Mouse (Mus musculus): ENCODE measurements around the gene Col20a1. TPM values are rescaled to one million over a fixed set of nuclear protein-coding genes. Genes with fewer than 3 reads are reported as not detected.

Gene Col20a1
- polyA plus RNA-seq, 1 experiment = 0.24 TPM

GRCm38 (mm10) chr2:181036561-181036960 is 50.2 kb downstream of the Col20a1 start:
- peaks cover 98% of the 10 kb centered on the region for H3K27me3 ChIP-seq (ENCODE audit: control insufficient read depth, insufficient read depth, insufficient read length)
- H3K4me3 ChIP-seq = no peak overlapping the region
- H3K4me2 ChIP-seq (ENCODE audit: low read depth) = no peak overlapping the region
- no peaks in the 10 kb centered on the region for H3K36me3 ChIP-seq (ENCODE audit: control insufficient read depth, insufficient read depth)
- no peak overlapping the region for H3ac ChIP-seq (ENCODE audit: control insufficient read depth, insufficient read length)
- no peak for TF ChIP-seq MYOD1 (IDR thresholded peaks at IDR 0.05; ENCODE audit: control insufficient read depth in 1 of 3, insufficient read length in 2 of 3, low read depth in 2 of 3)
- TF ChIP-seq CEBPB (IDR thresholded peaks at IDR 0.05; ENCODE audit: insufficient read depth, poor library complexity, severe bottlenecking) = no peak
- no peak for TF ChIP-seq MYOG (IDR thresholded peaks at IDR 0.05; ENCODE audit: control insufficient read depth in 1 of 3, insufficient read depth in 1 of 3, insufficient read length in 2 of 3, low read depth in 2 of 3)
- no peak for TF ChIP-seq E2F4 (IDR thresholded peaks at IDR 0.05; ENCODE audit: insufficient read depth)
- no peak for TF ChIP-seq POLR2AphosphoS2 (IDR thresholded peaks at IDR 0.05; ENCODE audit: insufficient read length, low read depth)
- TF ChIP-seq SRF (IDR thresholded peaks at IDR 0.05; ENCODE audit: control insufficient read depth, insufficient read length, low read depth) = no peak
- TF ChIP-seq TCF3 (IDR thresholded peaks at IDR 0.05; ENCODE audit: insufficient read length, low read depth) = no peak
- no peak for TF ChIP-seq USF1 (IDR thresholded peaks at IDR 0.05; ENCODE audit: low read depth)
- no peak for TF ChIP-seq REST (IDR thresholded peaks at IDR 0.05; ENCODE audit: insufficient read depth, insufficient read length)
- TF ChIP-seq POLR2A (IDR thresholded peaks at IDR 0.05; ENCODE audit: insufficient read length, low read depth) = no peak
- no peak for TF ChIP-seq TCF12 (IDR thresholded peaks at IDR 0.05; ENCODE audit: insufficient read depth, poor library complexity, severe bottlenecking)
- TF ChIP-seq MAX (IDR thresholded peaks at IDR 0.05; ENCODE audit: low read depth) = no peak
- no peaks in the 10 kb centered on the region for H3K79me2 ChIP-seq (ENCODE audit: control insufficient read depth, insufficient read depth)

GRCm38 (mm10) chr2:181038644-181039355 is 52.5 kb downstream of the Col20a1 start:
- H3K36me3 ChIP-seq (ENCODE audit: control insufficient read depth, insufficient read depth) = no peaks in the 10 kb centered on the region
- H3K79me2 ChIP-seq (ENCODE audit: control insufficient read depth, insufficient read depth) = no peaks in the 10 kb centered on the region
- no peak overlapping the region for H3ac ChIP-seq (ENCODE audit: control insufficient read depth, insufficient read length)
- peaks cover 91% of the 10 kb centered on the region for H3K27me3 ChIP-seq (ENCODE audit: control insufficient read depth, insufficient read depth, insufficient read length)
- H3K4me3 ChIP-seq = no peak overlapping the region
- no peak for TF ChIP-seq REST (IDR thresholded peaks at IDR 0.05; ENCODE audit: insufficient read depth, insufficient read length)
- TF ChIP-seq TCF3 (IDR thresholded peaks at IDR 0.05; ENCODE audit: insufficient read length, low read depth) = no peak
- TF ChIP-seq MYOG (IDR thresholded peaks at IDR 0.05; ENCODE audit: control insufficient read depth in 1 of 3, insufficient read depth in 1 of 3, insufficient read length in 2 of 3, low read depth in 2 of 3) = no peak
- TF ChIP-seq E2F4 (IDR thresholded peaks at IDR 0.05; ENCODE audit: insufficient read depth) = no peak
- no peak for TF ChIP-seq SRF (IDR thresholded peaks at IDR 0.05; ENCODE audit: control insufficient read depth, insufficient read length, low read depth)
- no peak for TF ChIP-seq USF1 (IDR thresholded peaks at IDR 0.05; ENCODE audit: low read depth)
- TF ChIP-seq MAX (IDR thresholded peaks at IDR 0.05; ENCODE audit: low read depth) = no peak
- TF ChIP-seq CEBPB (IDR thresholded peaks at IDR 0.05; ENCODE audit: insufficient read depth, poor library complexity, severe bottlenecking) = no peak
- no peak for TF ChIP-seq MYOD1 (IDR thresholded peaks at IDR 0.05; ENCODE audit: control insufficient read depth in 1 of 3, insufficient read length in 2 of 3, low read depth in 2 of 3)
- TF ChIP-seq POLR2A (IDR thresholded peaks at IDR 0.05; ENCODE audit: insufficient read length, low read depth) = no peak
- no peak for TF ChIP-seq POLR2AphosphoS2 (IDR thresholded peaks at IDR 0.05; ENCODE audit: insufficient read length, low read depth)
- TF ChIP-seq TCF12 (IDR thresholded peaks at IDR 0.05; ENCODE audit: insufficient read depth, poor library complexity, severe bottlenecking) = no peak
- no peak overlapping the region for H3K4me2 ChIP-seq (ENCODE audit: low read depth)

- H3ac ChIP-seq (ENCODE audit: control insufficient read depth, insufficient read length) = no peak overlapping the region
- H3K36me3 ChIP-seq (ENCODE audit: control insufficient read depth, insufficient read depth) = no peaks in the 10 kb centered on the region
- no peaks in the 10 kb centered on the region for H3K79me2 ChIP-seq (ENCODE audit: control insufficient read depth, insufficient read depth)
- no peak overlapping the region for H3K4me3 ChIP-seq
- TF ChIP-seq SRF (IDR thresholded peaks at IDR 0.05; ENCODE audit: control insufficient read depth, insufficient read length, low read depth) (no peak), MAX (IDR thresholded peaks at IDR 0.05; ENCODE audit: low read depth) (no peak), POLR2A (IDR thresholded peaks at IDR 0.05; ENCODE audit: insufficient read length, low read depth) (no peak), MYOG (IDR thresholded peaks at IDR 0.05; ENCODE audit: control insufficient read depth in 1 of 3, insufficient read depth in 1 of 3, insufficient read length in 2 of 3, low read depth in 2 of 3) (no peak), REST (IDR thresholded peaks at IDR 0.05; ENCODE audit: insufficient read depth, insufficient read length) (no peak), TCF12 (IDR thresholded peaks at IDR 0.05; ENCODE audit: insufficient read depth, poor library complexity, severe bottlenecking) (no peak), MYOD1 (IDR thresholded peaks at IDR 0.05; ENCODE audit: control insufficient read depth in 1 of 3, insufficient read length in 2 of 3, low read depth in 2 of 3) (no peak), USF1 (IDR thresholded peaks at IDR 0.05; ENCODE audit: low read depth) (no peak), E2F4 (IDR thresholded peaks at IDR 0.05; ENCODE audit: insufficient read depth) (no peak), TCF3 (IDR thresholded peaks at IDR 0.05; ENCODE audit: insufficient read length, low read depth) (no peak), CEBPB (IDR thresholded peaks at IDR 0.05; ENCODE audit: insufficient read depth, poor library complexity, severe bottlenecking) (no peak), POLR2AphosphoS2 (IDR thresholded peaks at IDR 0.05; ENCODE audit: insufficient read length, low read depth) (no peak)
- H3K4me2 ChIP-seq (ENCODE audit: low read depth) = no peak overlapping the region
- peaks cover 86% of the 10 kb centered on the region for H3K27me3 ChIP-seq (ENCODE audit: control insufficient read depth, insufficient read depth, insufficient read length)
Measured at GRCm38 (mm10) chr2:181039356-181039680, 53.0 kb downstream of the Col20a1 start.

GRCm38 (mm10) chr2:181041941-181042340 is 55.6 kb downstream of the Col20a1 start:
- no peaks in the 10 kb centered on the region for H3K36me3 ChIP-seq (ENCODE audit: control insufficient read depth, insufficient read depth)
- no peak for TF ChIP-seq USF1 (IDR thresholded peaks at IDR 0.05; ENCODE audit: low read depth)
- no peak for TF ChIP-seq E2F4 (IDR thresholded peaks at IDR 0.05; ENCODE audit: insufficient read depth)
- TF ChIP-seq MYOG (IDR thresholded peaks at IDR 0.05; ENCODE audit: control insufficient read depth in 1 of 3, insufficient read depth in 1 of 3, insufficient read length in 2 of 3, low read depth in 2 of 3) = no peak
- TF ChIP-seq MYOD1 (IDR thresholded peaks at IDR 0.05; ENCODE audit: control insufficient read depth in 1 of 3, insufficient read length in 2 of 3, low read depth in 2 of 3) = no peak
- TF ChIP-seq CEBPB (IDR thresholded peaks at IDR 0.05; ENCODE audit: insufficient read depth, poor library complexity, severe bottlenecking) = no peak
- TF ChIP-seq POLR2A (IDR thresholded peaks at IDR 0.05; ENCODE audit: insufficient read length, low read depth) = no peak
- no peak for TF ChIP-seq SRF (IDR thresholded peaks at IDR 0.05; ENCODE audit: control insufficient read depth, insufficient read length, low read depth)
- no peak for TF ChIP-seq MAX (IDR thresholded peaks at IDR 0.05; ENCODE audit: low read depth)
- TF ChIP-seq TCF3 (IDR thresholded peaks at IDR 0.05; ENCODE audit: insufficient read length, low read depth) = no peak
- no peak for TF ChIP-seq POLR2AphosphoS2 (IDR thresholded peaks at IDR 0.05; ENCODE audit: insufficient read length, low read depth)
- no peak for TF ChIP-seq REST (IDR thresholded peaks at IDR 0.05; ENCODE audit: insufficient read depth, insufficient read length)
- H3K4me2 ChIP-seq (ENCODE audit: low read depth) = no peak overlapping the region
- no peaks in the 10 kb centered on the region for H3K79me2 ChIP-seq (ENCODE audit: control insufficient read depth, insufficient read depth)
- H3K4me3 ChIP-seq = no peak overlapping the region
- H3ac ChIP-seq (ENCODE audit: control insufficient read depth, insufficient read length) = no peak overlapping the region
- H3K27me3 ChIP-seq (ENCODE audit: control insufficient read depth, insufficient read depth, insufficient read length) = peaks cover 60% of the 10 kb centered on the region
